Mouse (Mus musculus): Measurements from ENCODE around the gene 4930412O13Rik. TPM values are rescaled to one million over a fixed set of nuclear protein-coding genes. Genes with fewer than 3 reads are reported as not detected.

Gene 4930412O13Rik
- polyA plus RNA-seq, 1 experiment from 2014 or later = not detected

- Histone ChIP-seq H3K4me3 (no peak overlapping the region), H3K9ac (no peak overlapping the region), H3K9me3 (replicated peaks) (no peaks in the 10 kb centered on the region), H3K27ac (no peak overlapping the region), H3K4me1 (peaks cover 28% of the 10 kb centered on the region), H3K27me3 (peaks cover 100% of the 10 kb centered on the region), H3K4me2 (no peak overlapping the region), H3K36me3 (ENCODE audit: poor library complexity, severe bottlenecking) (no peaks in the 10 kb centered on the region)
- WGBS = under 1% methylated on average over 39 of the region's 39 CpGs
- no peak for ATAC-seq
Observed at GRCm38 (mm10) chr2:9874467-9875219, 6.4 kb upstream of the 4930412O13Rik start.

- 1% methylated on average over 4 of the region's 4 CpGs for WGBS
- peaks cover 28% of the 10 kb centered on the region for H3K4me1 ChIP-seq
Observed at GRCm38 (mm10) chr2:9875220-9875619, 5.8 kb upstream of the 4930412O13Rik start.

GRCm38 (mm10) chr2:9875676-9876357 is 5.2 kb upstream of the 4930412O13Rik start:
- Histone ChIP-seq H3K4me1 (peaks cover 29% of the 10 kb centered on the region), H3K9ac (no peak overlapping the region), H3K9me3 (replicated peaks) (no peaks in the 10 kb centered on the region), H3K27ac (no peak overlapping the region), H3K4me3 (no peak overlapping the region), H3K27me3 (peaks cover 100% of the 10 kb centered on the region), H3K4me2 (no peak overlapping the region), H3K36me3 (ENCODE audit: poor library complexity, severe bottlenecking) (no peaks in the 10 kb centered on the region)
- ATAC-seq = no peak
- 6% methylated on average over 12 of the region's 12 CpGs for WGBS

More at GRCm38 (mm10) chr2:9875220-9875619, 5.8 kb upstream of the 4930412O13Rik start:
- no peak overlapping the region for H3K27ac ChIP-seq
- H3K36me3 ChIP-seq (ENCODE audit: poor library complexity, severe bottlenecking) = no peaks in the 10 kb centered on the region
- no peak for ATAC-seq
- no peak overlapping the region for H3K9ac ChIP-seq
- no peaks in the 10 kb centered on the region for H3K9me3 ChIP-seq (replicated peaks)
- H3K27me3 ChIP-seq = peaks cover 100% of the 10 kb centered on the region
- no peak overlapping the region for H3K4me3 ChIP-seq
- no peak overlapping the region for H3K4me2 ChIP-seq

- Histone ChIP-seq H3K4me2 (peak overlapping the region; percentile 72), H3K4me1 (peaks cover 36% of the 10 kb centered on the region), H3K9me3 (replicated peaks) (no peaks in the 10 kb centered on the region), H3K36me3 (ENCODE audit: poor library complexity, severe bottlenecking) (no peaks in the 10 kb centered on the region), H3K27ac (no peak overlapping the region), H3K9ac (no peak overlapping the region), H3K4me3 (peak overlapping the region; percentile 23), H3K27me3 (peaks cover 100% of the 10 kb centered on the region)
- no peak for ATAC-seq
- WGBS = under 1% methylated on average over 31 of the region's 31 CpGs
Observed at GRCm38 (mm10) chr2:9876621-9877325, 4.3 kb upstream of the 4930412O13Rik start.

- Histone ChIP-seq H3K9me3 (replicated peaks) (no peaks in the 10 kb centered on the region), H3K4me2 (peak overlapping the region; percentile 72), H3K4me1 (peaks cover 39% of the 10 kb centered on the region), H3K36me3 (ENCODE audit: poor library complexity, severe bottlenecking) (no peaks in the 10 kb centered on the region), H3K27ac (no peak overlapping the region), H3K27me3 (peaks cover 100% of the 10 kb centered on the region), H3K4me3 (peak overlapping the region; percentile 23), H3K9ac (no peak overlapping the region)
- under 1% methylated on average over 35 of the region's 35 CpGs for WGBS
- ATAC-seq = no peak
Observed at GRCm38 (mm10) chr2:9877326-9877690, 3.7 kb upstream of the 4930412O13Rik start.

GRCm38 (mm10) chr2:9877966-9878563 is 3.0 kb upstream of the 4930412O13Rik start:
- Histone ChIP-seq H3K4me3 (peak overlapping the region; percentile 39), H3K9ac (no peak overlapping the region), H3K27me3 (peaks cover 100% of the 10 kb centered on the region), H3K4me2 (peak overlapping the region; percentile 72), H3K36me3 (ENCODE audit: poor library complexity, severe bottlenecking) (no peaks in the 10 kb centered on the region), H3K9me3 (replicated peaks) (no peaks in the 10 kb centered on the region), H3K4me1 (peaks cover 34% of the 10 kb centered on the region), H3K27ac (no peak overlapping the region)
- 1% methylated on average over 19 of the region's 19 CpGs for WGBS
- no peak for ATAC-seq

- Histone ChIP-seq H3K4me1 (peaks cover 31% of the 10 kb centered on the region), H3K4me3 (peak overlapping the region; percentile 39), H3K9me3 (replicated peaks) (no peaks in the 10 kb centered on the region), H3K27me3 (peaks cover 100% of the 10 kb centered on the region), H3K36me3 (ENCODE audit: poor library complexity, severe bottlenecking) (no peaks in the 10 kb centered on the region), H3K27ac (no peak overlapping the region), H3K4me2 (peak overlapping the region; percentile 72), H3K9ac (no peak overlapping the region)
- ATAC-seq = 0 out of 2 replicates have a peak, but pooled peaks have one; percentile 1
- WGBS = under 1% methylated on average over 33 of the region's 33 CpGs
Observed at GRCm38 (mm10) chr2:9878564-9879081, 2.4 kb upstream of the 4930412O13Rik start.

GRCm38 (mm10) chr2:9879092-9879491 is 2.0 kb upstream of the 4930412O13Rik start:
- no peak overlapping the region for H3K27ac ChIP-seq
- peak overlapping the region; percentile 72 for H3K4me2 ChIP-seq
- peak overlapping the region; percentile 39 for H3K4me3 ChIP-seq
- no peaks in the 10 kb centered on the region for H3K36me3 ChIP-seq (ENCODE audit: poor library complexity, severe bottlenecking)
- no peaks in the 10 kb centered on the region for H3K9me3 ChIP-seq (replicated peaks)
- WGBS = 0% methylated on average over 22 of the region's 22 CpGs
- H3K4me1 ChIP-seq = peaks cover 31% of the 10 kb centered on the region
- no peak overlapping the region for H3K9ac ChIP-seq
- no peak for ATAC-seq
- H3K27me3 ChIP-seq = peaks cover 100% of the 10 kb centered on the region

GRCm38 (mm10) chr2:9879493-9879892 is 1.6 kb upstream of the 4930412O13Rik start:
- H3K9me3 ChIP-seq (replicated peaks) = no peaks in the 10 kb centered on the region
- 0% methylated on average over 21 of the region's 21 CpGs for WGBS
- peaks cover 31% of the 10 kb centered on the region for H3K4me1 ChIP-seq
- peak overlapping the region; percentile 39 for H3K4me3 ChIP-seq
- H3K27me3 ChIP-seq = peaks cover 100% of the 10 kb centered on the region
- no peak overlapping the region for H3K27ac ChIP-seq
- H3K9ac ChIP-seq = no peak overlapping the region
- H3K4me2 ChIP-seq = peak overlapping the region; percentile 72
- peak; percentile 94 for ATAC-seq
- no peaks in the 10 kb centered on the region for H3K36me3 ChIP-seq (ENCODE audit: poor library complexity, severe bottlenecking)

- Histone ChIP-seq H3K4me1 (peaks cover 31% of the 10 kb centered on the region), H3K9me3 (replicated peaks) (no peaks in the 10 kb centered on the region), H3K36me3 (ENCODE audit: poor library complexity, severe bottlenecking) (no peaks in the 10 kb centered on the region), H3K9ac (no peak overlapping the region), H3K4me3 (no peak overlapping the region), H3K27ac (no peak overlapping the region), H3K27me3 (peaks cover 100% of the 10 kb centered on the region), H3K4me2 (no peak overlapping the region)
- ATAC-seq = no peak
- 3% methylated on average over 11 of the region's 11 CpGs for WGBS
Observed at GRCm38 (mm10) chr2:9880271-9880670, 781 bp upstream of the 4930412O13Rik start.

GRCm38 (mm10) chr2:9881611-9882023 is 565 bp downstream of the 4930412O13Rik start:
- peaks cover 100% of the 10 kb centered on the region for H3K27me3 ChIP-seq
- H3K27ac ChIP-seq = no peak overlapping the region
- H3K4me3 ChIP-seq = peak overlapping the region; percentile 20; the same call in 1 of the 2 replicates
- H3K4me1 ChIP-seq = peaks cover 31% of the 10 kb centered on the region
- 0% methylated on average over 10 of the region's 13 CpGs for WGBS
- H3K9ac ChIP-seq = no peak overlapping the region
- H3K4me2 ChIP-seq = peak overlapping the region; percentile 52
- H3K36me3 ChIP-seq (ENCODE audit: poor library complexity, severe bottlenecking) = no peaks in the 10 kb centered on the region
- no peaks in the 10 kb centered on the region for H3K9me3 ChIP-seq (replicated peaks)
- no peak for ATAC-seq
